Comparison of ENCODE assay signal across 14 mouse cellular contexts in genomic region chr5:143334418-143335088, GRCm38 (mm10). TPM values are rescaled to one million over a fixed set of nuclear protein-coding genes. Genes with fewer than 3 reads are reported as not detected.
DNase-seq lines count a peak whose midpoint lies in the region; ATAC-seq and TF ChIP-seq lines count a peak whose summit lies in the region.
"Had no signal": no experiment of that assay in that cellular context is flagged by ENCODE, and none has a peak within 500 bp of the region (broad histone marks: within the 10 kb centered on the region; RNA-seq: fewer than 3 reads in every experiment).

No protein-coding gene starts in this region.

- H3K27me3 ChIP-seq in embryonic facial prominence, embryonic 14.5 days (replicated peaks; ENCODE audit: control insufficient read depth, insufficient read depth, low read length): no peaks in the 10 kb centered on the region
- H3K27me3 ChIP-seq in embryonic facial prominence, embryonic 10.5 days (replicated peaks; ENCODE audit: low read depth, poor library complexity, severe bottlenecking): no peaks in the 10 kb centered on the region
- H3K27me3 ChIP-seq in myocyte (ENCODE audit: control insufficient read depth, insufficient read depth, insufficient read length): peaks cover 20% of the 10 kb centered on the region
- H3K27me3 ChIP-seq: embryonic facial prominence, embryonic 13.5 days had no signal

- TF ChIP-seq POLR2A in myocyte (IDR thresholded peaks at IDR 0.05; ENCODE audit: insufficient read length, low read depth): no peak

- WGBS in embryonic facial prominence, embryonic 14.5 days: 65% methylated on average over 14 of the region's 14 CpGs
- WGBS in embryonic facial prominence, embryonic 10.5 days: 76% methylated on average over 14 of the region's 14 CpGs

- no peak for DNase-seq in embryonic facial prominence, embryonic 14.5 days (ENCODE audit: low spot score)
- no peak for DNase-seq in embryonic facial prominence, embryonic 10.5 days (ENCODE audit: low spot score)
- DNase-seq in layer of hippocampus, adult 2 months (ENCODE audit: low spot score in 2 of 2): no peak
- no peak for DNase-seq in layer of hippocampus, postnatal 36 days
- DNase-seq in ZHBTc4 (ENCODE audit: low read depth, low spot score): peak; percentile 42
- no peak for DNase-seq in left cerebral cortex, adult 8-10 months (ENCODE audit: low spot score in 2 of 2)
- DNase-seq in thymus, postnatal 25 days: no peak

- no peaks in the 10 kb centered on the region for H3K79me2 ChIP-seq in myocyte (ENCODE audit: control insufficient read depth, insufficient read depth)

- H3K9ac ChIP-seq in embryonic facial prominence, embryonic 14.5 days (ENCODE audit: low read depth, low read length): no peak overlapping the region
- H3K9ac ChIP-seq: embryonic facial prominence, embryonic 13.5 days; forebrain, embryonic 12.5 days had no signal

- no peak overlapping the region for H3ac ChIP-seq in myocyte (ENCODE audit: control insufficient read depth, insufficient read length)

- H3K9me3 ChIP-seq in embryonic facial prominence, embryonic 14.5 days (ENCODE audit: control insufficient read depth, low read length): no peaks in the 10 kb centered on the region
- no peaks in the 10 kb centered on the region for H3K9me3 ChIP-seq in embryonic facial prominence, embryonic 10.5 days
- H3K9me3 ChIP-seq: embryonic facial prominence, embryonic 13.5 days; forebrain, embryonic 12.5 days; heart, embryonic 13.5 days; midbrain, embryonic 10.5 days had no signal

- peaks cover 5% of the 10 kb centered on the region for H3K4me1 ChIP-seq in embryonic facial prominence, embryonic 14.5 days (ENCODE audit: control insufficient read depth, insufficient read depth, low read length)
- H3K4me1 ChIP-seq in embryonic facial prominence, embryonic 10.5 days: peaks cover 7% of the 10 kb centered on the region

- ATAC-seq in embryonic facial prominence, embryonic 14.5 days (ENCODE audit: low read depth): no peak

- no peak overlapping the region for H3K4me3 ChIP-seq in embryonic facial prominence, embryonic 14.5 days (ENCODE audit: low read depth, low read length)
- H3K4me3 ChIP-seq in embryonic facial prominence, embryonic 10.5 days: no peak overlapping the region
- H3K4me3 ChIP-seq in layer of hippocampus, adult 2 months: peak overlapping the region; percentile 42
- no peak overlapping the region for H3K4me3 ChIP-seq in myocyte
- H3K4me3 ChIP-seq: embryonic facial prominence, embryonic 13.5 days; forebrain, embryonic 12.5 days; heart, embryonic 13.5 days; midbrain, embryonic 10.5 days had no signal

- no peak for TF ChIP-seq CTCF in layer of hippocampus, adult 2 months (conservative IDR thresholded peaks at IDR 0.05)

- no peaks in the 10 kb centered on the region for H3K36me3 ChIP-seq in embryonic facial prominence, embryonic 14.5 days (ENCODE audit: control insufficient read depth, insufficient read depth, low read length)
- no peaks in the 10 kb centered on the region for H3K36me3 ChIP-seq in embryonic facial prominence, embryonic 10.5 days (replicated peaks)
- H3K36me3 ChIP-seq in myocyte (ENCODE audit: control insufficient read depth, insufficient read depth): no peaks in the 10 kb centered on the region
- H3K36me3 ChIP-seq: embryonic facial prominence, embryonic 13.5 days; forebrain, embryonic 12.5 days; midbrain, embryonic 10.5 days had no signal

- peak overlapping the region; percentile 10; the same call in 1 of the 2 replicates for H3K4me2 ChIP-seq in embryonic facial prominence, embryonic 14.5 days (ENCODE audit: low read depth, low read length)
- peak overlapping the region; percentile 63 for H3K4me2 ChIP-seq in myocyte (ENCODE audit: low read depth)
- H3K4me2 ChIP-seq: forebrain, embryonic 12.5 days had no signal

- no peak overlapping the region for H3K27ac ChIP-seq in embryonic facial prominence, embryonic 14.5 days (replicated peaks; ENCODE audit: low read depth, low read length)
- H3K27ac ChIP-seq in embryonic facial prominence, embryonic 10.5 days (replicated peaks): no peak overlapping the region
- H3K27ac ChIP-seq in layer of hippocampus, adult 2 months: no peak overlapping the region
- H3K27ac ChIP-seq: embryonic facial prominence, embryonic 13.5 days; forebrain, embryonic 12.5 days; heart, embryonic 13.5 days; midbrain, embryonic 10.5 days had no signal

TF ChIP-seq in myocyte, 11 proteins besides CTCF, POLR2A, EP300 and RAD21:
- TF ChIP-seq POLR2AphosphoS2 (IDR thresholded peaks at IDR 0.05; ENCODE audit: insufficient read length, low read depth) (no peak), MYOD1 (IDR thresholded peaks at IDR 0.05; ENCODE audit: control insufficient read depth in 1 of 3, insufficient read length in 2 of 3, low read depth in 2 of 3) (no peak), MAX (IDR thresholded peaks at IDR 0.05; ENCODE audit: low read depth) (no peak), CEBPB (IDR thresholded peaks at IDR 0.05; ENCODE audit: insufficient read depth, poor library complexity, severe bottlenecking) (no peak), USF1 (IDR thresholded peaks at IDR 0.05; ENCODE audit: low read depth) (no peak), TCF3 (IDR thresholded peaks at IDR 0.05; ENCODE audit: insufficient read length, low read depth) (no peak), E2F4 (IDR thresholded peaks at IDR 0.05; ENCODE audit: insufficient read depth) (no peak), REST (IDR thresholded peaks at IDR 0.05; ENCODE audit: insufficient read depth, insufficient read length) (no peak), SRF (IDR thresholded peaks at IDR 0.05; ENCODE audit: control insufficient read depth, insufficient read length, low read depth) (no peak), MYOG (IDR thresholded peaks at IDR 0.05; ENCODE audit: control insufficient read depth in 1 of 3, insufficient read depth in 1 of 3, insufficient read length in 2 of 3, low read depth in 2 of 3) (no peak)

RNA-seq across cellular contexts. Expression of gene Zdhhc4, which starts 5.5 kb away (rescaled TPM):
- polyA plus RNA-seq in embryonic facial prominence, embryonic 14.5 days (2014; fragmentation: Nextera tagmentation; extraction: Ambion mirVana): 68.3 and 74.7 TPM in 2 replicates
- polyA plus RNA-seq in embryonic facial prominence, embryonic 10.5 days (2016; fragmentation: Nextera tagmentation; extraction: Ambion mirVana): 71.0 and 77.2 TPM in 2 replicates
- 10 to 100 TPM; 50.1 to 56.3 TPM for total RNA-seq in layer of hippocampus, adult 2 months (2021)
- 10 to 100 TPM; 49.0 to 49.2 TPM for total RNA-seq in layer of hippocampus, postnatal 36 days (2021)
- 60.5 TPM for polyA plus RNA-seq in myocyte (2012; fragmentation: generic; extraction: Trizol)
- 10 to 100 TPM; 43.1 to 44.4 (median 44.0) TPM for total RNA-seq in left cerebral cortex, adult 8-10 months (2022)

RNA-seq across cellular contexts. Expression of gene E130309D02Rik, which starts 19.4 kb away (rescaled TPM):
- polyA plus RNA-seq in embryonic facial prominence, embryonic 14.5 days (2014; fragmentation: Nextera tagmentation; extraction: Ambion mirVana): 22.6 and 26.1 TPM in 2 replicates
- polyA plus RNA-seq in embryonic facial prominence, embryonic 10.5 days (2016; fragmentation: Nextera tagmentation; extraction: Ambion mirVana): 62.1 and 65.4 TPM in 2 replicates
- 10 to 100 TPM; 24.8 to 25.0 TPM for total RNA-seq in layer of hippocampus, adult 2 months (2021)
- 10 to 100 TPM; 25.1 to 26.1 TPM for total RNA-seq in layer of hippocampus, postnatal 36 days (2021)
- polyA plus RNA-seq in myocyte (2012; fragmentation: generic; extraction: Trizol): 25.7 TPM
- total RNA-seq in left cerebral cortex, adult 8-10 months (2022): 10 to 100 TPM; 21.7 to 24.7 (median 23.3) TPM

RNA-seq across cellular contexts. Expression of gene Grid2ip, which starts 22.6 kb away (rescaled TPM):
- polyA plus RNA-seq in embryonic facial prominence, embryonic 14.5 days (2014; fragmentation: Nextera tagmentation; extraction: Ambion mirVana): 0.51 and 0.87 TPM in 2 replicates
- 0.09 and 0.14 TPM in 2 replicates for polyA plus RNA-seq in embryonic facial prominence, embryonic 10.5 days (2016; fragmentation: Nextera tagmentation; extraction: Ambion mirVana)
- total RNA-seq in layer of hippocampus, adult 2 months (2021): 1 to 10 TPM; 1.2 to 2.2 TPM
- 1 to 10 TPM; 1.6 to 1.8 TPM for total RNA-seq in layer of hippocampus, postnatal 36 days (2021)
- not detected for polyA plus RNA-seq in myocyte (2012; fragmentation: generic; extraction: Trizol)
- 1 to 10 TPM; 3.1 to 4.6 (median 3.6) TPM for total RNA-seq in left cerebral cortex, adult 8-10 months (2022)
- polyA plus RNA-seq: gonadal fat pad, adult 2 months; heart, embryonic 13.5 days; inflammation-experienced regulatory T-cells, adult 6 months had no signal

RNA-seq across cellular contexts. Expression of gene Zfp853, which starts 41.1 kb away (rescaled TPM):
- polyA plus RNA-seq in embryonic facial prominence, embryonic 14.5 days (2014; fragmentation: Nextera tagmentation; extraction: Ambion mirVana): 0.17 and 0.46 TPM in 2 replicates
- polyA plus RNA-seq in embryonic facial prominence, embryonic 10.5 days (2016; fragmentation: Nextera tagmentation; extraction: Ambion mirVana): not detected in 2 replicates
- total RNA-seq in layer of hippocampus, adult 2 months (2021): 1 to 10 TPM; 3.5 to 4.8 TPM
- 1 to 10 TPM; 4.7 to 4.8 TPM for total RNA-seq in layer of hippocampus, postnatal 36 days (2021)
- 0.01 TPM for polyA plus RNA-seq in myocyte (2012; fragmentation: generic; extraction: Trizol)
- 1 to 10 TPM; 4.0 to 4.7 (median 4.3) TPM for total RNA-seq in left cerebral cortex, adult 8-10 months (2022)
- polyA plus RNA-seq: inflammation-experienced regulatory T-cells, adult 6 months; midbrain, embryonic 10.5 days had no signal
